Mouse (Mus musculus) cerebellum, adult 2 months (tissue): ENCODE data around the gene P2rx5. TPM values are rescaled to one million over a fixed set of nuclear protein-coding genes. Genes with fewer than 3 reads are reported as not detected.

Experiments
- DNase-seq, 2 experiments: peaks; one replicate each; pipeline ENCODE4 v3.0.0; 2021
- H3K27ac ChIP-seq: fragments of 200-500 bp; 2 replicates; pipeline ENCODE4 v1.5.1; 2012; ENCODE audit warnings: low read length, control low read depth, inconsistent platforms; ENCODE audit not compliant: insufficient read depth
- H3K27me3 ChIP-seq: fragments of 200-500 bp; 2 replicates; pipeline ENCODE4 v1.6.1; 2012; ENCODE audit warnings: inconsistent platforms, mild to moderate bottlenecking, low read length, moderate library complexity; ENCODE audit not compliant: control insufficient read depth, insufficient read depth
- H3K4me1 ChIP-seq: fragments of 200-500 bp; 2 replicates; pipeline ENCODE4 v1.6.1; 2011; ENCODE audit warnings: low read length; ENCODE audit not compliant: control insufficient read depth, insufficient read depth
- H3K4me3 ChIP-seq: fragments of 200-500 bp; replicated peaks from 2 replicates; pipeline ENCODE3; 2011; ENCODE audit warnings: mild to moderate bottlenecking, low read depth, low read length, control low read depth; ENCODE audit not compliant: insufficient read depth
- CTCF ChIP-seq: fragments of 200-500 bp; IDR thresholded peaks from 2 replicates; pipeline ENCODE4 v1.5.1; 2011; ENCODE audit warnings: low read depth, mild to moderate bottlenecking, control low read depth, low read length, moderate library complexity, borderline replicate concordance; ENCODE audit not compliant: insufficient read depth
- POLR2A ChIP-seq: fragments of 200-500 bp; IDR thresholded peaks from 2 replicates; pipeline ENCODE4 v1.6.1; 2011; ENCODE audit warnings: low read length, control low read depth, borderline replicate concordance; ENCODE audit not compliant: insufficient read depth
- WGBS: fragments of 180-500 bp; shearing (Covaris S2); methylation state at CpG from one replicate; pipeline ENCODE4 v1.1.7; 2018; 5-methylcytosine and 5-hydroxymethylcytosine counted together
- polyA plus RNA-seq: library from polyadenylated mRNA; depleted of rRNA; stranded (reverse); fragments of >200 nt; gene quantifications from 2 replicates; pipeline ENCODE4 v1.2.3, GENCODE M21; 2012

Gene P2rx5
- polyA plus RNA-seq, 1 experiment, result 6.2 TPM

DNA sequence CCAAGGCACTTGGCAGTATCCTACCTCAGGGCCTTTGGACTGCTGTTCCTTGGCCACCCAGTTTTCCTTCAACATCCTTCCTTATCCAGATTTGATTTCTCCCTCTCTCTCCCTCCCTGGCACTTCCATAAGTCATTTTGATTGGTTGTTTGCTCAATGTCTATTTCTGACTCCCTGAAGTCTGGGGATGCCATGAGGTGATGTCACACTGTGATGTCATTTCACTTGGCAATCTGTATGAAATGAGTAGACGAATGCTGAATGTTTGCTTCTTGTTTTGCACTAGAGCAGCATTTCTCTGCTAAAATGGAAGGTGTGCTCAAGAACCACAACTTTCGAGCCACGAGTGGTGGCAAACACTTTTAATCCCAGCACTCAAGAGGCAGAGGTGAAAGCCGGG, 1.4 kb downstream of the P2rx5 start:
- DNase-seq, result no peak
- Histone ChIP-seq H3K27ac (no peak overlapping the region), H3K4me1 (no peaks in the 10 kb centered on the region), H3K27me3 (no peaks in the 10 kb centered on the region), H3K4me3 (no peak overlapping the region)
- 91% methylated on average over 4 of the region's 4 CpGs for WGBS
- no peak for TF ChIP-seq POLR2A
- no peak for TF ChIP-seq CTCF

DNA sequence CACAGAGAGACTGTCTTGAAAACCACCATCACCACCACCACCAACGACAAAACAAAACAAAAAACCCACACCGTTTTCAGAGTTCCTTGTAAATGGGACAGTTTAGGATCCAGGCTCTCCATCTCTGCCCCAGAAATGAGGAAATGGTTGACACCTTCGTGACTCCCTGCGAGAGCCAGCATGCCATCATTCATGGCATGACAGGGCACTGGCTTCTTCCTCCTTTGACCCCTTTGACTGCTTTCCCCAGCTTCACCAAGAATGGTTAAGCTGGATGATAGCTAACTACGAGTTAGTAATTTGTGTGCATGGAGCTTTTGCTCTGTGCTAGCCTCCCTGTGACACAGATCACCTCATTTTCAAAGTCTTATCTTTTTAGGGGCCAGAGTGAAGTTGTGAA, 2.1 kb downstream of the P2rx5 start:
- 83% methylated on average over 5 of the region's 5 CpGs for WGBS
- no peaks in the 10 kb centered on the region for H3K27me3 ChIP-seq
- no peak overlapping the region for H3K27ac ChIP-seq
- no peak overlapping the region for H3K4me3 ChIP-seq
- no peak for TF ChIP-seq POLR2A
- no peak for TF ChIP-seq CTCF
- H3K4me1 ChIP-seq, result no peaks in the 10 kb centered on the region
- no peak for DNase-seq

DNA sequence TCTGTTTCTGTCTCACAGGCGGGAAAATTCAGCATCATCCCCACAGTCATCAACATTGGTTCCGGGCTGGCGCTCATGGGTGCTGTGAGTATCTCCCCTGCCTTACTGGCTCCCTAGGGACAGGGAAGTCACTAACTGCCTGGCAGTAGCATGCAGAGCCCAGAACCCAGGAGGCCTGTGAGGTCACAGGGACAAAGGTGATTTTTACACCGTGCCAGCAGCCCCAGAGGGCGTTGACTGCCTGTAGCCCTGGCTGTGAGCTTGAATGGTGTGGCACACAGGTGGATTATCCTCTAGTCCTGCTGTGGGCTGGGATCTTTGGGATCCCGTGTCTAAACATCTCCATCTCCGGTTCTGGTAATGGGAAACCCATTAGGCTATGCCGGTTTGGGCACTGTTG, 7.8 kb downstream of the P2rx5 start:
- H3K27ac ChIP-seq, result no peak overlapping the region
- no peak overlapping the region for H3K4me3 ChIP-seq
- 86% methylated on average over 8 of the region's 8 CpGs for WGBS
- no peaks in the 10 kb centered on the region for H3K27me3 ChIP-seq
- H3K4me1 ChIP-seq, result peaks cover 12% of the 10 kb centered on the region
- no peak for TF ChIP-seq CTCF
- DNase-seq, result no peak

DNA sequence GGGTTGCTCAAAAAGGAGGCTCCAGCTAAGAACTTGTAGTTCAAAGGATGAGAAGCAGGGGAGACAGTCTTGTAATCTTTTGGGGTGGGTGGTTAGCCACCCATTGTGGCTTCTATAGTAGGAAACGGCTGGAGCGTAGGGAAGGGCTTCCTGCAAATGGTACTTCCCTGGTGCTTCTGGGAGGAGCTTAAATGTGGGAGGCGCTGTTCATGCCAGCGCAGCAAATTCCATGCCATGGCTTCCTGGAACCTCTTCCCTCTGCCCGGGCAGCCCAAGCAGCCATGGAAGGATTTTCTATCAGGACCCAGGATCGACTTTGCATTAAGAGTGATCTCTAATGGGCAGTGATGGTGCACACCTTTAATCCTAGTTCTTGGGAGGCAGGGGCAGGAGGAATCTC, 8.4 kb downstream of the P2rx5 start:
- no peak for DNase-seq
- TF ChIP-seq CTCF, result no peak
- TF ChIP-seq POLR2A, result no peak
- 82% methylated on average over 6 of the region's 6 CpGs for WGBS
- Histone ChIP-seq H3K27ac (no peak overlapping the region), H3K4me3 (no peak overlapping the region), H3K27me3 (no peaks in the 10 kb centered on the region), H3K4me1 (peaks cover 12% of the 10 kb centered on the region)

- Histone ChIP-seq H3K27ac (no peak overlapping the region), H3K27me3 (no peaks in the 10 kb centered on the region), H3K4me1 (peaks cover 12% of the 10 kb centered on the region), H3K4me3 (no peak overlapping the region)
- TF ChIP-seq POLR2A (no peak), CTCF (peak; percentile 59)
- DNase-seq, result peak; percentile 41 to 60
- 46% methylated on average over 4 of the region's 4 CpGs for WGBS
Measured at GRCm38 (mm10) chr11:73169231-73169630, 9.0 kb downstream of the P2rx5 start.

DNA sequence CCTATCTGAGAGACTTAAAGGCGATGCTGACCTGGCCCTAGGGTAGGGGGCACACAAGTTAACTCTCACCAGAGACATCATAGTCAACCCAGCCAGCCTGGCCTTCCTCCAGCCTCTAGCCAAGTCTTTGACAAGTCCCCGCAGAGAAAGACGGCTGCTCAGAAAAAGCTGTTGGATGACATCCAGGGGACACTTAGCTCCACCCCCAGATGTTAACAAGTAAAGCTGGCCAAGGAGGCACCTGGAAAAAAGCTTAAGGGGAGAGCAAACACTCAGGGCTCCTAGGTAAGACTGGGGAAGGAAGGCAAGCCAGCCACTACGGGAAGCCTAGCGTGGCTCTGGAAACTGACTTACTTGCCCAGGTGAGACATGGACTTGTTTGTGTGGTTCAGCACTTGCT, 12.0 kb downstream of the P2rx5 start:
- Histone ChIP-seq H3K27me3 (no peaks in the 10 kb centered on the region), H3K4me3 (no peak overlapping the region), H3K27ac (no peak overlapping the region), H3K4me1 (peaks cover 16% of the 10 kb centered on the region)
- WGBS, result 35% methylated on average over 5 of the region's 5 CpGs
- no peak for TF ChIP-seq CTCF
- no peak for TF ChIP-seq POLR2A
- DNase-seq, result no peak

- WGBS, result 45% methylated on average over 8 of the region's 8 CpGs
- no peak for TF ChIP-seq POLR2A
- no peak for TF ChIP-seq CTCF
- Histone ChIP-seq H3K4me1 (peaks cover 15% of the 10 kb centered on the region), H3K4me3 (peak overlapping the region; percentile 94), H3K27me3 (no peaks in the 10 kb centered on the region), H3K27ac (no peak overlapping the region)
- DNase-seq, result no peak
Measured at GRCm38 (mm10) chr11:73175612-73176011, 15.4 kb downstream of the P2rx5 start.

DNA sequence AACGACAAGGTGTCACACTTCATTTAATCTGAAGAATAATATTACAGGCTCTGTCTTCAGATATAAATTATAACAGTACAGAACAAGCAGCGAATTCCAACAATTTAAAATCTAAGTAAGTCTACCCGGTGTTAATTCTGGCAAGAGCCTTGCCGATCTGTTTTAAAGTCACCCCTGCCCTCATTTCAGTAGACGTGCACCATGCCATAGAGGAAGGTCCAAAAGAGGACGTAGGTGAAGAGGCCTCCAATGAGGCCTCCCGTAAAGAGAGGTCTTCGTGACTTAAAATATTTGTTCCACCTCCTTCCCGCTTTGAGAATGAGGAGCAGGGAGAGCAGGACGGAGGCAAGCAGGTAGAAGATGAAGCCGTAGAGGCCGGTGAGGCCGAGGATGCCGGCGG, 16.0 kb downstream of the P2rx5 start:
- 1% methylated on average over 15 of the region's 15 CpGs for WGBS
- Histone ChIP-seq H3K27me3 (no peaks in the 10 kb centered on the region), H3K27ac (0 out of 2 replicates have a peak overlapping the region, but pooled peaks have one; percentile 71), H3K4me3 (peak overlapping the region; percentile 94), H3K4me1 (peaks cover 9% of the 10 kb centered on the region)
- no peak for DNase-seq
- TF ChIP-seq CTCF (no peak), POLR2A (no peak)
